Mouse (Mus musculus) gonadal fat pad, adult 2 months (tissue): ENCODE results near the gene Wnk1. TPM values are rescaled to one million over a fixed set of nuclear protein-coding genes. Genes with fewer than 3 reads are reported as not detected.

ENCODE experiments used
- DNase-seq: peaks from one replicate; pipeline ENCODE4 v3.0.0-alpha.2; 2012; ENCODE audit warnings: low read depth
- polyA plus RNA-seq: library from polyadenylated mRNA; depleted of rRNA; stranded (reverse); fragments of >200 nt; gene quantifications from 2 replicates; pipeline ENCODE4 v1.2.3, GENCODE M21; 2012

Gene Wnk1
- polyA plus RNA-seq, 1 experiment: 106 TPM

DNA sequence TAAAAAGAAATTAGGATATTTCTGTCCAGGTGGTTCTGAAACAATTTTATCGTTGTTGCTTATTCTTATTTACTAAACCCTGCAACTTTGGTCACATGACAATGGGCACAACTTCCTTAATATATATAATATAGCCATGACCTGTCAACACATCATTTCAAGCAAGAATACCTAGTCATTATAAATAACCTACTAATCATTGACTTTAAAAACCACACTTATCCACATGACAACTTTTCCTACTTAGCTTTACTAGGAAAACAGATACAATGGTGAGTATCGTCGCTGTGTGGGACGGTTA lies 2.0 kb upstream of the Wnk1 start:
- DNase-seq: no peak

DNA sequence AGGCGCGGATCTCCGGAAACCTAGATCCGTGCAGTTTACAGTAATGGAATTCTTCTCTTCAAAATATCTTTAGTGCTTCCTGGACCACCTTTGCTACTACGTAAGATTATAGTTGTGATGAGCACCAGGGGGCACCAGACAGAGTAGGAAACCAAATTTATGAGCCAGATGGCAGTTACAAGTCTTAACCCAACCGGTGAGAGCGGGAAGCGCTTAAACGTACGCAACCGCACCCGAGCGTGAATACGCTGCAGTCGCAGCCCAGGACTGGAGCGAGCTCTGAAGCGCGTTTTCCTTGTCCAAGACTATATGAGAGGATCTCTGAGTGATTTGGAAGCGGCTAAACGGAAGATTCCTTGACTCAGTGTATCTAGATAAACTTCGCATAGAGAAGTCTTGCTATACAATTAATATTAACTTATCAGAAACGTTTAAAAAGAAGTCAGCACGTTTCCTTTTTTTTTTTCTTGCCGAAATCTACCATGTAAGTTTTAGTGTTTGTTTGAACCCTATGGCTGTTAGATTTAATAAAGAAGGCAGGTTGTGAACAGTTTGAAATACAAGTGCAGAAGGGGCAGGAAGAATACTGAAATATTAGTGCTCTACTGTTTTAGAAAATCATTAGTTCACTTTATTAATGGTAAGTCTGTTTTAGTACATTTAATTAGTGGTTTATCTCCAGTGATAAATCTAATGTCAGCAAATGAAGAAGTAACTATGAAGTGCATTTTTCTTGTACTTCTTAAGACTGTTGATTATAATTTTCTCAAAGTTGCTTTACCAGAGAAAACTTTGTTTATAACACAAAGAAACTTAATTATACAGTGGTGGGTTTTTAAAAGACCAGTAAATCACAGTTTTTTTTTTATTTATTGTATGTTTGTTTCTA lies 1.4 kb upstream of the Wnk1 start:
- DNase-seq: no peak

DNA sequence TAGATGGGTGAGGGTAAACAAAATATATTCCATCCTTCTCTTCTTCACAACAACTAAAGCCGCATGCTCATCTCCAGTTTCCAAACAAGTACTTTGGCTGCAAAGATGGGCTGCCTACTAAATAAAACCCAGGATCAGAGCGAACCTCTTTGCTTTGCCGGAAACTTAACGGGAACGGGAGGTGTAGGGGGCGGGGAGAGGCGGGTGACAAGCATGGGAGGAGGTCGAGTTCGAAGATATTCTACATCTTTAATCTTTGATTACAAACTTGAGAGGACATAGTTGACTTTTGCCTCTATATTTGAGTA lies 738 bp upstream of the Wnk1 start:
- no peak for DNase-seq

DNA sequence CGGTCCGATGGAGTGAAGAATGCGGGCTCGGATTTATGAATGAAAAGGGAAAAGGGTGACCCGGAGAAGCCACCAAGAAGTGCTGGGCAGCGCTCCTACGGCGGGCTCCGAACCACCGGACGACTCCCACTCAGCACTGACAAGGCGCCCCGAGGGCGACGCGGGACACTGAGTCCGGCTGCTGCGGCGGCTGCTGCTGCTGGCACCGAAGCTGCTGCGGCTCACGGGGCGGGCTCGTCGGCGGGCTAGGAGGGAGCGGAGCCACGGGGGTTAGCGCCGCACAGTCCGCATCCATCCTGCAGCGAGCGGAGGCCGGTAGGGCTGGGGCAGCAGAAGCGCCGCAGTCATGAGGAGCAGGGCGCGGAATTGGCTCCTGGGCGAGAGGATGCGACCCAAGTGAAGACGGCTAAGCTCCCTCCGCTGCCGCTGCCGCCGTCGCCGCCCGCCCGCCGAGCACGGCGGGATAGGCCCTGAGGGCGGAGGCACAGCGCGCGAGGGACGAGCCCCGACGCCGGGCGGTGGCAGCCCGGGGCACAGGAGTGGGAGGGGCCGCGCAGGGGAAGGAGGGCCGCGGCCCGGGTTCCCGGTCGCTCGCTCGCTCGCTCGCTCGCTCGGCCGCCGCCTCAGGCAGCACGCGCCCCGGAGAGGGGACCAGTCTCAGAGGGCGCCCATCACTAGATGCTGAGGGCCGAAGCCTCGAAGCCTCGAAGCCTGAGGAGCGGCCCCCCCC lies 671 bp downstream of the Wnk1 start:
- DNase-seq: no peak

DNA sequence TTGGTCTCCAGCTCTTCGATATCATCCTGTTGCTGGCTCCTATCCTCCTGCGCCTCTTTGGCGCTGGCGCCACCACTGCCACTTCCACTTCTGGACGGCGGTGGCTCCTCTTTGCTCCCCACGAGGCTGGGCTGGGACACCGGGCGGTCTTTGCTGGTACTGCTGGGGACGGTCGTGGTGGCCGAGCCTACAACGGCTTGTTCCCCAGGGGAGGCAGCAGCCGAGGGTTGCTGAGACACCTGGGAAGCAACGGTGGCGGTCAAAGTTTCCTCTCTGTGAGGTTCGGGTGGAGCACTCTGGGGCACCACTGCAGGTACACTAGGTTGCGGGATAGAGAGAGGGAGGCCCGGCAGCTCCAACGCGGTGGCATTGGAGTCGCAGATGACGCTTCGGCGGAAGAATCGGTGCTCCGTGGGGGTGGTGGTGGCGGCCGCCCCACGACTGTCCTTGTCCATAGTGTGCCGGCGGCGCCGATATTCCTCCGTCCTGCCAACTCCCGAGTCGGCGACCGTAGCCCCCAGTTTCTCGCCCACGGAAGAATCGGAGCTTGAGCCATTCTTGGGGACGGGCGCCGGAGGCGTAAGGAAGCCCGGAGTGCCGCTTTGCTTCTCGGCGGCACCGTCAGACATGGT lies 1.4 kb downstream of the Wnk1 start:
- DNase-seq: no peak

DNA sequence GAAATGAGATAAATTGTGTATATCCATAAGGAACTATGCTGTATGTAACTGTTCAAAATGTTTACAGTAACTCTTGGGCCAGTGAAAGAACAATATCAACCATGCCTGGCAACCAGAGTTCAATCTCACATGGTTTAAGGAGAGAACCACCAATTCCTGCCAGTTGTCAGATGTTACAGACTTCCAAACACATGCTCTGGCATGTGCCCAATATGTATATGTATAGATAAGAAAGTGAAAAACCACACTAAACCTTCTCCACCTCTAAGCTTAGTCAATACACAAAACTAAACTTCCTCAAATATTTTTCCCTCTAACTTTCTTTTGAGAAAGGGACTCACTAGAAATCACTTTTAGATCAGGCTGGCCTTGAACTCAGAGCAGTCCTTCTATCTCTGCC lies 13.9 kb downstream of the Wnk1 start:
- no peak for DNase-seq

DNA sequence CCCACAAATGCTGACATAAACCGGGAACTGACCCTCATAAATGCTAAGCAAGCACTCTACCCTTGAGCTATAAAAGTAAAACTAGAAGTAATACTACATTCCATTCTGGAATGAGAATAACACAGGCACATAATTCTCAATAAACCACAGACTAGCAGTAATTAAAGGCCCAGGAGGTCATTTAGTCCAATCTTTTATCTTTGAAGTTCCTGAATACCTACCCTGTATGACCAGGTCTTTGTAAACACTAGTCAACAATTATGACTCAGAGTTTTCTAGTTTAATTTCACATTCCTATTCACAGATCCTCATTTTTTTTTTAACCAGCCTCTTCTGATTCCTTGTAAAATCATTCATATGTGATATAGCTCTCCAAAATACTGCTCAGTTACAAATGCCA lies 14.7 kb downstream of the Wnk1 start:
- DNase-seq: no peak

DNA sequence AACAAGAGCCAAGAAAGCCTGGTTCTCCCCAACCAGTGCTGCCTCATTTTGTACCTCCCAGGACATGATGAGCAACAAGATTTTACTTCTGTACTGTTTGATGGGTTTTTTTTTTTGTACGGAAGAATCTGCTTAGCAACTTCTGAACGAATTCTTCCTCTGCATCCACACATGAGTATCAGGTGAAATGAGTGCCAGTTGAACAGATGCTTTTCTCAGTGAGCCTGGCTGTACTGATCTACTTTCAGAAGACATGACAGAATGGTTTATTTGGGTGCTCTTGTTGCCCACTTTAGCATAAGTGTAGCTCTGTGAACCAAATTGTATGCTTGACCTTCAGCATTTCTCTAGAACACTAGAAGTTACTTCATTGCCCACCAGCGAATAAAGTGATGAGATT lies 16.4 kb downstream of the Wnk1 start:
- DNase-seq: no peak

DNA sequence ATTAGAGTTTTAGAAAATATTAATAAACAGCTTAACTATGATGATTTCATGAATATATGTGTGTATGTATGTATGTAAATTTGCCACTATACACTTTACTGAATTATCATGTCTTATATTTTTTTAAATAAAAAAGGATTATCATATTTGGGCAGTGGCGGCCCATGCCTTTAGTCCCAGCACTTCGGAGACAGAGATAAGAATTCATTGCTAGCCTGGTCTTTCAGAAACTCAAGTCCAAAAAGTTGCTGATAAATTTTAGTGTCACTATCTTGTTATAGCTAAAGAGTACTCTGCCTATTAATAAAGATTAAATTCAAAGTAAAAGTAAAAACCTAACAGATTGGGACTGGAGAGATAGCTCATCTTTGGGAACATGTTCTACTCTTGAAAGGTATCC lies 18.8 kb downstream of the Wnk1 start:
- DNase-seq: no peak

DNA sequence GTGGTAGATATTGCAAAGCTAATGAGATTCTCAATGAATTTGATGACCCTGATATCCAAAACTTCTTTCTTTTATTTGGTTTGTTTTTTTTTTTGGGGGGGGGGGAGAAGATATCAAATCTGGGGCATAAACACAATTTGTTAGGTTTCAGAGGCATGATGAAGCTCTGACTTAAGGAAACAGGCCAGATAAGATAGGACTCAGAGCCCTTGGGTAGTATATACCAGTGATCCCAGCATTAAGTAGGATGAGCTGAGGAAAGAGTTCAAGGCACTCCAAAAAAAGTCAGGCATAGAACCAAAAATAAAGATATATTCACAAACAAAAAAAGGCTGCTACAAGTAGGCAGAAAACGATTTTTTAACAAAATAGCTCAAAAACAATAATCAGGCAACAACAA lies 25.3 kb downstream of the Wnk1 start:
- no peak for DNase-seq

DNA sequence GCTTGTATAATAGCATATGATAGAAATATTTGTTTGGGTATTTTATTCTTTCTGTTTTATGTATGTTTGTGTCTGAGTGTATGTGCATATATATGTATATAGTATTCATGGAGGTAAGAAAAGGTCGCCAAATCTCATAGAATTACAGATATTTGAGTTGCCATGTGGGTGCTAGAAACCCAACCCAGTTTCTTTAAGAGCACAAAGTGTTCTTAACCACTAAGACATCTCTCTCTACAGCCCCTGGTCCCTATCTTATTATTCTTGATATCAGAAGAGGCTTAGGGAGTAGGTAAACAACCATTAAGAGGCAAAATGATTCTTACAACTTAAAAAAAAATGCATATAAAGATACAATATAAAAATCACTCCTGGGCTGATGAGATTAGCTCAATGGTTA lies 27.0 kb downstream of the Wnk1 start:
- no peak for DNase-seq

DNA sequence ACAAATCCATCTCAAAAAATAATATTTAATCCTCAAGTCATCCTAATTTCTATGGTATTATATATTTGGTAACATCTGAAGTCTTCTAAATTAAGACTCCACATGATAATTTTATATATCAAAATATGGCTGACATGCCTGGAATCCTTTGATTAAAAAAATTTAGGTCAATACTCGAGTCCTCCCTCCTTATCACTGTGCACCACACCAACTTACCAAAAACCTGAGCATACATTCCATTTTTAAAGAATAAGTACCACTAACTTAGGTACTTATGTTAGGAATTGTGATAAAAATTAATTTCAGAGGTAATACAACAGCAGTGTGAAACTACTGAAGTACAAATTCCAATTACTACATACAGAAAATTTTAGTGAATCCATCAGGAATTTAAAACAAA lies 27.5 kb downstream of the Wnk1 start:
- no peak for DNase-seq

DNA sequence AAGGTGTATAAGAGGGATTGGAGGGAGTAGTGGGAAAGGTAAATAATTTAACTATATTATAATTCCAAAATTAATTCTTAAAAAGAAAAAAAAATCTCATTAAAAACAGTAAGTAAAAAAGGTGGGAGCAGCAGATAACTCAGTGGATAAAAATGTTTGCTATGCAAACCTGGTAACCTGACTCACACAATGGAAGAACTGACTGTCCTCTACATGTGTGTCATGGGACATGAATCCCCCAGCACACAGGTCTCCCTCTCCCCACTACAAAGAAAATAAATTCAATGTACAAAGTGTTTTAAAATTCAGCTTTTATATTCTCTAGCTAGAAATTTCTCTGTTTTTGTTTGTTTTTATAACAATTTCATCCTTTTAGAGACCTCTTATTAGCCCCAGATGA lies 27.9 kb downstream of the Wnk1 start:
- DNase-seq: no peak

DNA sequence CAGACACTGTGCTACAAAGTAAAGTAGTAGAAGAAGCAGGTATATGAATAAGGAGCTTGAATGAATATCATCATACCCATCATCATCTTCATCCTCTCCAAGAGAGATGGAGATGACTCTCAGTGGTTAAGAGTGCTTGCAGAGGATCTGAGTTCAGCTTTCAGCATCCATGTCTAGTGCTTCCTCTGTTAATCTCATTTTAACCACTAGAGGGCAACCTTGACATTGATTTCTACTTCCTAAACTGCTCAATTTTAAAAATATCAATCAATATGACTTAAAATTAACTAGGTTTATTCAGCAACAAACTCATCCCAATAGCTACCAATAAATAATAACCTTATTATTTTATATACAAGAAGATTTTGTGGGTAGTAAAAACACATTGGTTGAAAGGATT lies 36.8 kb downstream of the Wnk1 start:
- DNase-seq: no peak

DNA sequence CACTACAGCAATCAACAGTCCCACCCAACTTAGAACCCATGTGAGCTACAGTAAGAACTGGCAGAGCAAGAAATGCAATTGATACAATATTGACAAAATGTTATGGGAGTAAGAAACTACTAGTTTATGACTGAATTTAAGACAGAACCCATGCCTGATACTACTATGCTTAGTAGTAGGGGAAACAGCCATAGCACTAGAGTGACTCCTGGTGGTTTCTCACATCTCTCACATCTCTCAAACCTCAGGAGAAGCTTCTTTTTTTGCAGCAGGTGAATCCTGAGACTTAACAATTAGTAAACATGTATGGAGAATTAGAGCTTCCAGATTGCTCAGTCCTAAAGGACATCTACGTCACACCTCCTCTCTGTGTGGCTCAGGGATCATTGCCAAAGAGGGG lies 42.0 kb downstream of the Wnk1 start:
- no peak for DNase-seq

DNA sequence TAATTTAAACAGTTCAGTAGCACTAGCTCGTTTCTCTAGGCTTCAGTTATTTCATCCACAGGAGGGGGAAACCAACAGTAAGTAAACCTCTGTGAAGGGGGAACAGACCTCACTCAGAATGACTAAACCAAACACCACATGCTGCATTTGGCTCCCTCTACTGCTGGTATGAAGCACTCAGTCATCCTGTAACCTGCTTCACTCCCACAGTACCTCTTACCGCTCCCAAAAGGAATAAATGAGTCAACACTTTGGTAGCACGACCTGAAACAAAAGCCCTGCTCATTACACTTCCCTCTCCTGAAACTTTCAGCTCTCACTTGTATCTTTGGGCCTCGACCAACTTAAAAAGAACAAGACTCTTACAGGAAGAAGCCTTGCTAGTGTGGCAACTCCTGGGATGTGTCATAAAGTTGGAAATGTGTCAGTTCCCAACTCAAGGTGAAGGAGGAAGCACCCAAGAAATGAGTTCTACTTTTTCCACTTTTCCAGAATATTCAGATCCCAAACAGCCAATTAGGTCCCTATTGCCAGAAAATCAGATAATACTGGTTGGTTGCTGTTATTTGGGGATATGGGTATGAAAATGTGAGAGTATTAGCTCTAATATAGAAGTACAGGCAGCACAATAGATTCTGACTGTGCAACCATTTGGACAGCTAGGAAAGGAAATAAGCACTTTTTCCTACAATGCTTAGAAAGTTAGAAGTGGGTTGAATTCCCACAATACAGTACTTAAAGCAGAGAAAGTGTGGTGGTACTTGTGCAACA lies 114.1 kb downstream of the Wnk1 start:
- peak; percentile 51 for DNase-seq

DNA sequence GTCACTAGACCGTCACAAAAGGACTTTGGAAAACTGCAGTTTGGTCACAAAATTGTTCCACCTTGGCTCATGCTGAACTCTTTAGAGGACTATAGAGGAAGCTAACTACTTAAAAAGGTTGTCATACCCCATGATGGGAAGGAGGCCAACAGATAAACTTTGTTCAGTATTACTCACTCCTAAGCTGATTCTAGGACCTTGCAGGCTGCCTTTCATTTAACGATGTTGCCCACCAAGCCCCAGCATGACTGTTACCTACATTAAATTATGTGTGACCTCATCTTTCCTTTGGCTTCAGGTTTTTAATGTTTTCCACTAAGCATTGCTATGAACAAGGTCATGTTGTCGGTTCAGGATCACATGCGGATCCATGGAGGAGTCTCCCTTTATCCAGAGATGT lies 115.9 kb downstream of the Wnk1 start:
- no peak for DNase-seq

DNA sequence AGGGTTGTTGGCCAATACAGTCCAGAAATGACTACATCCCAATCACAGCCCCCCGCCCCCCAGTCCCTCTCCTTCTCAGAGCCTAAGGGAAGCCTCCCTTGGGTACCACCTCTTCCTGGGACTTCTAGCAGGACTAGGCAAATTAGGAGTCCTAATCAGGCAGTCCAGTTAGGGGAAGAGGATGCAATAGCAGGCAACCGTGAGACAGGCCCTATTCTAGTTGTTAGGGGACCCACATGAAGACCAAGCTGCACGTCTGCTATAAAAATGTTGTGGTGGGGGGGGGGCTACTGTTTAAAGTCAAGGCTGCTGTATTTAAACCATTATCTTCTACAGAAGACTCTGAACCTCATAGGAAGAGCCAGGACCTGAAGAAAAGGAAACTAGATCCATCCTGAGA lies 116.3 kb downstream of the Wnk1 start:
- DNase-seq: no peak

DNA sequence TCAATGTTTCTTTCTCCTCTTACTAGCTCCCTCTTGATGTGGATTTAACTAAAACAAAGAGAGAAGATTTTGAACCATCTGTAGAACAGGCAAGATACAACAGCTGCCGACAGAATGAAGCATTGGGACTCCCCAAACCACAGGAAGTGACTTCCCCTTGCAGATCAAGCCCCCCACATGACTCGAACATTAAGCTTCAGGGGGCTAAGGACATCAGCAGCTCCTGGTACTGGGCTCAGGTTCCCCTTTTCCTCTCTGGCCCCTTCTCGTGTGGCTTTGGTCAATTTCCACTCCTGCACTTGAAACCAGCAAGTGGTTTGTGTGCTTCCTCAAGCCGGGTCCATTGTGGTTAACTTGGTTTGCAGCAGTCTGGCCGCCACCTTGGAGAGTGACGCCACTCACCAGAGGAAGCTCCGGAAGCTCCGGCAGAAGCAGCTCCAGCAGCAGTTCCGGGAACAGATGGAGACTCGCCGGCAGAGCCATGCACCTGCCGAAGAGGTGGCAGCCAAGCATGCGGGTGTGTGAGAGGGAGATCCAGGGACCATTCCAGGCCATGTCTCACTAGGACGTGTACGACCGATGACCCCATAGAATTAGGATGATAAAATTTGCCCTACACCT lies 119.8 kb downstream of the Wnk1 start:
- no peak for DNase-seq

DNA sequence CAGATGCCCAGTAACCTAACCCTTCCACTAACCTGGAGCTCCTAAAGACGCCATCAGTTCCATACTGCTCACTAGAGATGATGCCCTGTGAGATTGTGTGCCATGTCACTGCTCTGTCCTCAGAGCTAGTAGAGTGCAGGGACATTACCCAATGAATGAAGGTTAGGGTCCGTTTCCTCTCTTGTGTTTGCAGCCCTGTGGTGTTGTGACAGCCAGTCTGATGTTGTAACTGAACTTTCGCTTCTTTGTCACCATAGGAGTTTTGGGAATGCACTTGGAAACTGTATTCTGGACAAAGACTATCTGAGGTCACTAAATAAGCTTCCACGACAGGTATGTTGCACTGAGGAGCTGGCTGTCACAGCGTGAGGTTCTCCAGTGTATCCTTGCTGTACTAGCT lies 122.8 kb downstream of the Wnk1 start:
- DNase-seq: no peak

DNA sequence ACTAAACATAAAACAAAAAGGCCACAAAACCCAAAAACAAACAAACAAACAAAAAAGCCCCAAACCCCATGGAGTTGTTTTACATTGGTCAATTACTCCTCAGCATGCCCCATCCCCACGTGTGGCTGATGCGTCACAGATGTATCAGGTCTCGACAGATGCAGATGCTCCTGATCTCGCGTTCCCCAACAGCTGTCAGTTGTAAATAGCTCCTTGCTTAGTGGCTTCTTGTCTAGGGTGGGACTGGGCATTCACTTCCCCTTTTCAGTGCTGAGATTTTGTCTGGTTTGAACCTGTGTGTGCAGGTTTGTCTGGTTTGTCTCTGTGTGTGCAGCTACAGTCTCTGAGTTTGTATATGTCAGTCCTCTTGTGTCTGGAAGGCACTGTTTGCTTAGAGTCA lies 126.4 kb downstream of the Wnk1 start:
- DNase-seq: no peak

DNA sequence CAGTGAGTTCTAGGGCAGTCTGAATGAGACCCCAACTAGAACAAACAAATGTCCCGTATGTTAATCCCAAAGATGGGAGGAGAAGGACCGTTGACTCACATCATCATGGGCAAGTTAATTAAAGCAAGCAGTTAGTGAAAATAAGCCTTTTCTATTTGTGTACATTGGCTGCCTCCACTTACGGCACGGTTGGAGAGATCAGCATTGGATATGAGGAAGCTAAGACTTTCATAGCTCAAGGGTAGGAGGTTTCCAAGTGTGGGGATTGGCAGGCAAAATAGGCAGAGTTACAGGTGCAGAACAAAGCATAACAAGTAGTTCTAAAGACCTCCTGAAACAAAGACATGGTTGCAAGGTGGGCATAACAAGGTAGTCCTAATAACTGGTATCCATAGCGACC lies 133.0 kb downstream of the Wnk1 start:
- DNase-seq: no peak
